Mouse (Mus musculus) CH12F3 (cell line): ENCODE measurements around the gene Srd5a1.
"Not testable (repeated sequence)": the region's sequence is repeated elsewhere in the genome, so short reads cannot be mapped to it uniquely, and the experiment has no call there.

Experiments used
- in situ Hi-C: fragments of 300-500 bp; cut with MboI; formaldehyde crosslinking; loops from 2 replicates; pipeline ENCODE4 v1.14.3; 2020; ENCODE audit warnings: low sequenced_read_pairs

Gene Srd5a1

GRCm38 (mm10) chr13:69582411-69582810 is 28.8 kb downstream of the Srd5a1 start:
- in situ Hi-C loops, result no loop called here

GRCm38 (mm10) chr13:69577181-69577834 is 33.9 kb downstream of the Srd5a1 start:
- in situ Hi-C loops, result no loop called here

GRCm38 (mm10) chr13:69576676-69577075 is 34.6 kb downstream of the Srd5a1 start:
- in situ Hi-C loops, result no loop called here

GRCm38 (mm10) chr13:69572594-69572993 is 38.6 kb downstream of the Srd5a1 start:
- in situ Hi-C loops, result no loop called here

GRCm38 (mm10) chr13:69569201-69569600 is 42.0 kb downstream of the Srd5a1 start:
- in situ Hi-C loops, result no loop called here

GRCm38 (mm10) chr13:69565401-69565800 is 45.8 kb downstream of the Srd5a1 start:
- in situ Hi-C loops, result not testable (repeated sequence)

- in situ Hi-C loops, result no loop called here
Measured at GRCm38 (mm10) chr13:69564573-69564972, 46.7 kb downstream of the Srd5a1 start.

GRCm38 (mm10) chr13:69563905-69564304 is 47.3 kb downstream of the Srd5a1 start:
- in situ Hi-C loops, result no loop called here

GRCm38 (mm10) chr13:69562654-69563574 is 48.3 kb downstream of the Srd5a1 start:
- in situ Hi-C loops, result no loop called here

GRCm38 (mm10) chr13:69562004-69562403 is 49.2 kb downstream of the Srd5a1 start:
- in situ Hi-C loops, result no loop called here

- in situ Hi-C loops, result no loop called here
Measured at GRCm38 (mm10) chr13:69559291-69559961, 51.8 kb downstream of the Srd5a1 start.

GRCm38 (mm10) chr13:69558098-69558660 is 53.1 kb downstream of the Srd5a1 start:
- in situ Hi-C loops, result no loop called here

GRCm38 (mm10) chr13:69556728-69557127 is 54.5 kb downstream of the Srd5a1 start:
- in situ Hi-C loops, result no loop called here

- in situ Hi-C loops, result no loop called here
Measured at GRCm38 (mm10) chr13:69555957-69556482, 55.2 kb downstream of the Srd5a1 start.

- in situ Hi-C loops, result no loop called here
Measured at GRCm38 (mm10) chr13:69555045-69555444, 56.2 kb downstream of the Srd5a1 start.

GRCm38 (mm10) chr13:69554255-69554654 is 57.0 kb downstream of the Srd5a1 start:
- in situ Hi-C loops, result no loop called here

- in situ Hi-C loops, result no loop called here
Measured at GRCm38 (mm10) chr13:69553024-69553423, 58.2 kb downstream of the Srd5a1 start.

GRCm38 (mm10) chr13:69550831-69551230 is 60.4 kb downstream of the Srd5a1 start:
- in situ Hi-C loops, result no loop called here

GRCm38 (mm10) chr13:69549980-69550379 is 61.3 kb downstream of the Srd5a1 start:
- in situ Hi-C loops, result loop anchor here (10.0 kb wide), 1 partner anchor 85 kb away; no protein-coding TSS in a partner anchor

- in situ Hi-C loops, result loop anchor here (10.0 kb wide), 1 partner anchor 87 kb away; no protein-coding TSS in a partner anchor
Measured at GRCm38 (mm10) chr13:69547488-69548180, 63.6 kb downstream of the Srd5a1 start.
